Mouse (Mus musculus): ENCODE results near the gene Acss2. TPM values are rescaled to one million over a fixed set of nuclear protein-coding genes. Genes with fewer than 3 reads are reported as not detected.

The Acss2 gene
- polyA plus RNA-seq, 1 experiment, result 98.5 TPM

GRCm38 (mm10) chr2:155569223-155569807 lies 51.6 kb downstream of the Acss2 start:
- Histone ChIP-seq H3K4me1 (ENCODE audit: control insufficient read depth, insufficient read depth, low read length) (no peaks in the 10 kb centered on the region), H3K27ac (ENCODE audit: insufficient read depth, low read length) (no peak overlapping the region)

GRCm38 (mm10) chr2:155573001-155573400 lies 55.3 kb downstream of the Acss2 start:
- Histone ChIP-seq H3K4me1 (ENCODE audit: control insufficient read depth, insufficient read depth, low read length) (no peaks in the 10 kb centered on the region), H3K27me3 (ENCODE audit: control insufficient read depth, insufficient read depth, low read length) (no peaks in the 10 kb centered on the region), H3K4me3 (replicated peaks; ENCODE audit: insufficient read depth, low read depth, low read length) (no peak overlapping the region), H3K27ac (ENCODE audit: insufficient read depth, low read length) (no peak overlapping the region)
- TF ChIP-seq POLR2A (IDR thresholded peaks at IDR 0.05; ENCODE audit: borderline replicate concordance, insufficient read depth, low read length), result no peak
- TF ChIP-seq CTCF (IDR thresholded peaks at IDR 0.05; ENCODE audit: borderline replicate concordance, insufficient read depth, low read depth, low read length), result no peak
- DNase-seq, result no peak
- WGBS, result 92% methylated on average over 9 of the region's 9 CpGs

More at GRCm38 (mm10) chr2:155569223-155569807, 51.6 kb downstream of the Acss2 start:
- no peak overlapping the region for H3K4me3 ChIP-seq (replicated peaks; ENCODE audit: insufficient read depth, low read depth, low read length)
- TF ChIP-seq POLR2A (IDR thresholded peaks at IDR 0.05; ENCODE audit: borderline replicate concordance, insufficient read depth, low read length) (no peak), CTCF (IDR thresholded peaks at IDR 0.05; ENCODE audit: borderline replicate concordance, insufficient read depth, low read depth, low read length) (no peak)
- DNase-seq, result no peak
- no peaks in the 10 kb centered on the region for H3K27me3 ChIP-seq (ENCODE audit: control insufficient read depth, insufficient read depth, low read length)
- WGBS, result 37% methylated on average over 3 of the region's 3 CpGs

- WGBS, result 63% methylated on average over 7 of the region's 7 CpGs
- DNase-seq, result peak in 1 of 2 experiments; percentile 30
- H3K27me3 ChIP-seq (ENCODE audit: control insufficient read depth, insufficient read depth, low read length), result no peaks in the 10 kb centered on the region
- TF ChIP-seq POLR2A (IDR thresholded peaks at IDR 0.05; ENCODE audit: borderline replicate concordance, insufficient read depth, low read length), result no peak
- H3K4me1 ChIP-seq (ENCODE audit: control insufficient read depth, insufficient read depth, low read length), result no peaks in the 10 kb centered on the region
- no peak overlapping the region for H3K4me3 ChIP-seq (replicated peaks; ENCODE audit: insufficient read depth, low read depth, low read length)
- no peak overlapping the region for H3K27ac ChIP-seq (ENCODE audit: insufficient read depth, low read length)
Observed at GRCm38 (mm10) chr2:155573996-155574395, 56.2 kb downstream of the Acss2 start.

- no peak overlapping the region for H3K4me3 ChIP-seq (replicated peaks; ENCODE audit: insufficient read depth, low read depth, low read length)
- TF ChIP-seq POLR2A (IDR thresholded peaks at IDR 0.05; ENCODE audit: borderline replicate concordance, insufficient read depth, low read length), result no peak
- 26% methylated on average over 4 of the region's 4 CpGs for WGBS
- peak; percentile 64 to 73 for DNase-seq
- no peaks in the 10 kb centered on the region for H3K4me1 ChIP-seq (ENCODE audit: control insufficient read depth, insufficient read depth, low read length)
- no peak overlapping the region; the same call in 1 of the 2 replicates for H3K27ac ChIP-seq (ENCODE audit: insufficient read depth, low read length)
- no peaks in the 10 kb centered on the region for H3K27me3 ChIP-seq (ENCODE audit: control insufficient read depth, insufficient read depth, low read length)
Observed at GRCm38 (mm10) chr2:155574700-155575099, 57.0 kb downstream of the Acss2 start.

GRCm38 (mm10) chr2:155576656-155577055 lies 58.9 kb downstream of the Acss2 start:
- TF ChIP-seq CTCF (IDR thresholded peaks at IDR 0.05; ENCODE audit: borderline replicate concordance, insufficient read depth, low read depth, low read length) (no peak), POLR2A (IDR thresholded peaks at IDR 0.05; ENCODE audit: borderline replicate concordance, insufficient read depth, low read length) (no peak)
- no peak for DNase-seq
- Histone ChIP-seq H3K4me3 (replicated peaks; ENCODE audit: insufficient read depth, low read depth, low read length) (no peak overlapping the region), H3K27me3 (ENCODE audit: control insufficient read depth, insufficient read depth, low read length) (no peaks in the 10 kb centered on the region), H3K27ac (ENCODE audit: insufficient read depth, low read length) (no peak overlapping the region), H3K4me1 (ENCODE audit: control insufficient read depth, insufficient read depth, low read length) (no peaks in the 10 kb centered on the region)
- 90% methylated on average over 9 of the region's 9 CpGs for WGBS

- WGBS, result 90% methylated on average over 3 of the region's 3 CpGs
- Histone ChIP-seq H3K4me3 (replicated peaks; ENCODE audit: insufficient read depth, low read depth, low read length) (no peak overlapping the region), H3K4me1 (ENCODE audit: control insufficient read depth, insufficient read depth, low read length) (no peaks in the 10 kb centered on the region), H3K27me3 (ENCODE audit: control insufficient read depth, insufficient read depth, low read length) (no peaks in the 10 kb centered on the region), H3K27ac (ENCODE audit: insufficient read depth, low read length) (no peak overlapping the region)
- TF ChIP-seq CTCF (IDR thresholded peaks at IDR 0.05; ENCODE audit: borderline replicate concordance, insufficient read depth, low read depth, low read length), result no peak
- no peak for TF ChIP-seq POLR2A (IDR thresholded peaks at IDR 0.05; ENCODE audit: borderline replicate concordance, insufficient read depth, low read length)
- DNase-seq, result no peak
Observed at GRCm38 (mm10) chr2:155580331-155580730, 62.6 kb downstream of the Acss2 start.

- DNase-seq, result no peak
- Histone ChIP-seq H3K4me1 (ENCODE audit: control insufficient read depth, insufficient read depth, low read length) (no peaks in the 10 kb centered on the region), H3K27me3 (ENCODE audit: control insufficient read depth, insufficient read depth, low read length) (no peaks in the 10 kb centered on the region), H3K4me3 (replicated peaks; ENCODE audit: insufficient read depth, low read depth, low read length) (no peak overlapping the region), H3K27ac (ENCODE audit: insufficient read depth, low read length) (no peak overlapping the region)
- WGBS, result 80% methylated on average over 4 of the region's 4 CpGs
- TF ChIP-seq POLR2A (IDR thresholded peaks at IDR 0.05; ENCODE audit: borderline replicate concordance, insufficient read depth, low read length) (no peak), CTCF (IDR thresholded peaks at IDR 0.05; ENCODE audit: borderline replicate concordance, insufficient read depth, low read depth, low read length) (no peak)
Observed at GRCm38 (mm10) chr2:155582384-155582995, 64.7 kb downstream of the Acss2 start.

GRCm38 (mm10) chr2:155582996-155583395 lies 65.2 kb downstream of the Acss2 start:
- TF ChIP-seq POLR2A (IDR thresholded peaks at IDR 0.05; ENCODE audit: borderline replicate concordance, insufficient read depth, low read length) (no peak), CTCF (IDR thresholded peaks at IDR 0.05; ENCODE audit: borderline replicate concordance, insufficient read depth, low read depth, low read length) (no peak)
- no peak overlapping the region for H3K4me3 ChIP-seq (replicated peaks; ENCODE audit: insufficient read depth, low read depth, low read length)
- no peak overlapping the region for H3K27ac ChIP-seq (ENCODE audit: insufficient read depth, low read length)
- WGBS, result 91% methylated on average over 5 of the region's 5 CpGs
- H3K27me3 ChIP-seq (ENCODE audit: control insufficient read depth, insufficient read depth, low read length), result no peaks in the 10 kb centered on the region
- no peak for DNase-seq
- no peaks in the 10 kb centered on the region for H3K4me1 ChIP-seq (ENCODE audit: control insufficient read depth, insufficient read depth, low read length)

Measured in cerebellum, adult 2 months (tissue).